Mouse (Mus musculus): Measurements from ENCODE around the gene Glis1. TPM values are rescaled to one million over a fixed set of nuclear protein-coding genes. Genes with fewer than 3 reads are reported as not detected.

Glis1 gene
- polyA plus RNA-seq, 1 experiment from 2014 or later = 0.47 TPM

- Histone ChIP-seq H3K27me3 (ENCODE audit: control insufficient read depth, insufficient read depth, low read length) (no peaks in the 10 kb centered on the region), H3K4me2 (replicated peaks; ENCODE audit: low read depth) (no peak overlapping the region), H3K9me3 (ENCODE audit: control insufficient read depth, low read length) (no peaks in the 10 kb centered on the region), H3K36me3 (ENCODE audit: control insufficient read depth, insufficient read depth, low read length) (no peaks in the 10 kb centered on the region), H3K9ac (ENCODE audit: low read length) (no peak overlapping the region), H3K4me1 (replicated peaks; ENCODE audit: control insufficient read depth, insufficient read depth) (no peaks in the 10 kb centered on the region), H3K4me3 (ENCODE audit: low read depth, low read length) (no peak overlapping the region), H3K27ac (replicated peaks) (no peak overlapping the region)
- 41% methylated on average over 6 of the region's 6 CpGs for WGBS
- ATAC-seq (ENCODE audit: low FRiP score, low TSS enrichment) (no peak), DNase-seq (ENCODE audit: low spot score) (no peak)
- TF ChIP-seq EP300 (optimal IDR thresholded peaks at IDR 0.05) = no peak
- TF ChIP-seq CTCF (IDR thresholded peaks at IDR 0.05; ENCODE audit: low read depth) = no peak
These were observed 141.4 kb downstream of the Glis1 start for GRCm38 (mm10) chr4:107575781-107576180.

GRCm38 (mm10) chr4:107576742-107577141 is 142.4 kb downstream of the Glis1 start:
- Histone ChIP-seq H3K4me2 (replicated peaks; ENCODE audit: low read depth) (no peak overlapping the region), H3K4me1 (replicated peaks; ENCODE audit: control insufficient read depth, insufficient read depth) (no peaks in the 10 kb centered on the region), H3K36me3 (ENCODE audit: control insufficient read depth, insufficient read depth, low read length) (no peaks in the 10 kb centered on the region), H3K27ac (replicated peaks) (no peak overlapping the region), H3K4me3 (ENCODE audit: low read depth, low read length) (no peak overlapping the region), H3K9me3 (ENCODE audit: control insufficient read depth, low read length) (no peaks in the 10 kb centered on the region), H3K27me3 (ENCODE audit: control insufficient read depth, insufficient read depth, low read length) (no peaks in the 10 kb centered on the region), H3K9ac (ENCODE audit: low read length) (no peak overlapping the region)
- 39% methylated on average over 6 of the region's 6 CpGs for WGBS
- ATAC-seq (ENCODE audit: low FRiP score, low TSS enrichment) (no peak), DNase-seq (ENCODE audit: low spot score) (no peak)
- TF ChIP-seq EP300 (optimal IDR thresholded peaks at IDR 0.05) = no peak
- TF ChIP-seq CTCF (IDR thresholded peaks at IDR 0.05; ENCODE audit: low read depth) = no peak

- no peak overlapping the region for H3K4me2 ChIP-seq (replicated peaks; ENCODE audit: low read depth)
- H3K9ac ChIP-seq (ENCODE audit: low read length) = no peak overlapping the region
- WGBS = 68% methylated on average over 12 of the region's 12 CpGs
- ATAC-seq (ENCODE audit: low FRiP score, low TSS enrichment) = no peak
- no peak overlapping the region for H3K27ac ChIP-seq (replicated peaks)
- no peak for DNase-seq (ENCODE audit: low spot score)
- TF ChIP-seq CTCF (IDR thresholded peaks at IDR 0.05; ENCODE audit: low read depth) (no peak), EP300 (optimal IDR thresholded peaks at IDR 0.05) (no peak)
- H3K9me3 ChIP-seq (ENCODE audit: control insufficient read depth, low read length) = no peaks in the 10 kb centered on the region
- H3K36me3 ChIP-seq (ENCODE audit: control insufficient read depth, insufficient read depth, low read length) = no peaks in the 10 kb centered on the region
- H3K4me3 ChIP-seq (ENCODE audit: low read depth, low read length) = no peak overlapping the region
- H3K4me1 ChIP-seq (replicated peaks; ENCODE audit: control insufficient read depth, insufficient read depth) = no peaks in the 10 kb centered on the region
- no peaks in the 10 kb centered on the region for H3K27me3 ChIP-seq (ENCODE audit: control insufficient read depth, insufficient read depth, low read length)
These were observed 142.9 kb downstream of the Glis1 start for GRCm38 (mm10) chr4:107577146-107577839.

GRCm38 (mm10) chr4:107580883-107581282 is 146.5 kb downstream of the Glis1 start:
- Histone ChIP-seq H3K4me3 (ENCODE audit: low read depth, low read length) (no peak overlapping the region), H3K9me3 (ENCODE audit: control insufficient read depth, low read length) (no peaks in the 10 kb centered on the region), H3K27ac (replicated peaks) (no peak overlapping the region), H3K36me3 (ENCODE audit: control insufficient read depth, insufficient read depth, low read length) (no peaks in the 10 kb centered on the region), H3K27me3 (ENCODE audit: control insufficient read depth, insufficient read depth, low read length) (no peaks in the 10 kb centered on the region), H3K9ac (ENCODE audit: low read length) (no peak overlapping the region), H3K4me1 (replicated peaks; ENCODE audit: control insufficient read depth, insufficient read depth) (no peaks in the 10 kb centered on the region), H3K4me2 (replicated peaks; ENCODE audit: low read depth) (no peak overlapping the region)
- DNase-seq (ENCODE audit: low spot score) = no peak
- no peak for ATAC-seq (ENCODE audit: low FRiP score, low TSS enrichment)
- TF ChIP-seq EP300 (optimal IDR thresholded peaks at IDR 0.05) = no peak
- no peak for TF ChIP-seq CTCF (IDR thresholded peaks at IDR 0.05; ENCODE audit: low read depth)
- 83% methylated on average over 11 of the region's 11 CpGs for WGBS

- ATAC-seq (ENCODE audit: low FRiP score, low TSS enrichment) (no peak), DNase-seq (ENCODE audit: low spot score) (no peak)
- Histone ChIP-seq H3K27ac (replicated peaks) (no peak overlapping the region), H3K9me3 (ENCODE audit: control insufficient read depth, low read length) (no peaks in the 10 kb centered on the region), H3K36me3 (ENCODE audit: control insufficient read depth, insufficient read depth, low read length) (no peaks in the 10 kb centered on the region), H3K9ac (ENCODE audit: low read length) (no peak overlapping the region), H3K27me3 (ENCODE audit: control insufficient read depth, insufficient read depth, low read length) (no peaks in the 10 kb centered on the region), H3K4me1 (replicated peaks; ENCODE audit: control insufficient read depth, insufficient read depth) (no peaks in the 10 kb centered on the region), H3K4me3 (ENCODE audit: low read depth, low read length) (no peak overlapping the region), H3K4me2 (replicated peaks; ENCODE audit: low read depth) (no peak overlapping the region)
- no peak for TF ChIP-seq CTCF (IDR thresholded peaks at IDR 0.05; ENCODE audit: low read depth)
- TF ChIP-seq EP300 (optimal IDR thresholded peaks at IDR 0.05) = no peak
- 71% methylated on average over 5 of the region's 5 CpGs for WGBS
These were observed 152.0 kb downstream of the Glis1 start for GRCm38 (mm10) chr4:107586391-107586790.

- WGBS = 79% methylated on average over 7 of the region's 7 CpGs
- no peak for ATAC-seq (ENCODE audit: low FRiP score, low TSS enrichment)
These were observed 154.2 kb downstream of the Glis1 start for GRCm38 (mm10) chr4:107588637-107589036.

More at GRCm38 (mm10) chr4:107588637-107589036, 154.2 kb downstream of the Glis1 start:
- Histone ChIP-seq H3K36me3 (ENCODE audit: control insufficient read depth, insufficient read depth, low read length) (no peaks in the 10 kb centered on the region), H3K27ac (replicated peaks) (no peak overlapping the region), H3K9ac (ENCODE audit: low read length) (no peak overlapping the region), H3K27me3 (ENCODE audit: control insufficient read depth, insufficient read depth, low read length) (no peaks in the 10 kb centered on the region), H3K9me3 (ENCODE audit: control insufficient read depth, low read length) (no peaks in the 10 kb centered on the region), H3K4me1 (replicated peaks; ENCODE audit: control insufficient read depth, insufficient read depth) (no peaks in the 10 kb centered on the region), H3K4me3 (ENCODE audit: low read depth, low read length) (no peak overlapping the region), H3K4me2 (replicated peaks; ENCODE audit: low read depth) (no peak overlapping the region)
- no peak for TF ChIP-seq CTCF (IDR thresholded peaks at IDR 0.05; ENCODE audit: low read depth)
- no peak for TF ChIP-seq EP300 (optimal IDR thresholded peaks at IDR 0.05)
- no peak for DNase-seq (ENCODE audit: low spot score)
